Comparison of ENCODE assay signal across 18 mouse cellular contexts in genomic region chr6:97856502-97856901, GRCm38 (mm10). TPM values are rescaled to one million over a fixed set of nuclear protein-coding genes. Genes with fewer than 3 reads are reported as not detected.
DNase-seq lines count a peak whose midpoint lies in the region; ATAC-seq and TF ChIP-seq lines count a peak whose summit lies in the region.
"Had no signal": no experiment of that assay in that cellular context is flagged by ENCODE, and none has a peak within 500 bp of the region (broad histone marks: within the 10 kb centered on the region; RNA-seq: fewer than 3 reads in every experiment).

No protein-coding gene starts in this region.

- peaks cover 9% of the 10 kb centered on the region for H3K4me1 ChIP-seq in heart, adult 2 months (ENCODE audit: control insufficient read depth, insufficient read depth, low read length)
- H3K4me1 ChIP-seq in brown adipose tissue, adult 24 weeks (ENCODE audit: control insufficient read depth, insufficient read depth, insufficient read length, low read length): peaks cover 7% of the 10 kb centered on the region; the same call in 1 of the 2 replicates
- H3K4me1 ChIP-seq: embryonic facial prominence, embryonic 10.5 days; intestine, embryonic 15.5 days; limb, embryonic 12.5 days; liver, embryonic 12.5 days had no signal

- peaks cover 6% of the 10 kb centered on the region for H3K36me3 ChIP-seq in heart, adult 2 months (ENCODE audit: control insufficient read depth, insufficient read depth, low read length)
- H3K36me3 ChIP-seq: embryonic facial prominence, embryonic 10.5 days; intestine, embryonic 15.5 days; limb, embryonic 12.5 days; liver, embryonic 12.5 days had no signal

- no peak for DNase-seq in heart, adult 2 months
- no peak for DNase-seq in heart, postnatal 36 days
- DNase-seq in layer of hippocampus, adult 2 months (ENCODE audit: low spot score in 2 of 2): no peak
- DNase-seq in layer of hippocampus, postnatal 25 days (ENCODE audit: extremely low spot score in 1 of 2, low spot score in 1 of 2): no peak
- no peak for DNase-seq in thymus, postnatal 4 days
- DNase-seq: cerebellum, adult 11-12 months; kidney, postnatal 36 days; lung, embryonic 14.5 days; retina, postnatal 1 day; right cerebral cortex, postnatal 4 days had no signal

- H3K27me3 ChIP-seq in heart, adult 2 months (ENCODE audit: control insufficient read depth, insufficient read depth, low read length): no peaks in the 10 kb centered on the region
- H3K27me3 ChIP-seq: intestine, embryonic 15.5 days; limb, embryonic 12.5 days; liver, embryonic 12.5 days had no signal

- intact Hi-C loops in heart, adult 2 months (cut with DNase I): loop anchor here (2.0 to 5.0 kb wide), 4 partner anchors 20 to 146 kb away; no protein-coding TSS in a partner anchor
- intact Hi-C loops in heart, postnatal 36 days (cut with DNase I): loop anchor here (5.0 kb wide), 2 partner anchors 94 to 146 kb away; no protein-coding TSS in a partner anchor

- WGBS in heart, adult 2 months: 58% methylated on average over 8 of the region's 8 CpGs

- H3K4me3 ChIP-seq in heart, adult 2 months: no peak overlapping the region
- H3K4me3 ChIP-seq in layer of hippocampus, adult 2 months: no peak overlapping the region
- H3K4me3 ChIP-seq in brown adipose tissue, adult 24 weeks (ENCODE audit: insufficient read depth, low read depth, low read length): no peak overlapping the region
- H3K4me3 ChIP-seq: embryonic facial prominence, embryonic 10.5 days; intestine, embryonic 15.5 days; limb, embryonic 12.5 days; liver, embryonic 12.5 days had no signal

- peak overlapping the region; percentile 83 for H3K27ac ChIP-seq in heart, adult 2 months
- H3K27ac ChIP-seq in layer of hippocampus, adult 2 months: peak overlapping the region; percentile 79
- H3K27ac ChIP-seq in brown adipose tissue, adult 24 weeks (replicated peaks; ENCODE audit: low read depth, low read length): peak overlapping the region; percentile 55; the same call in 1 of the 2 replicates
- H3K27ac ChIP-seq: embryonic facial prominence, embryonic 10.5 days; hindbrain, embryonic 14.5 days; intestine, embryonic 15.5 days; limb, embryonic 12.5 days; liver, embryonic 12.5 days had no signal

- TF ChIP-seq EP300 in heart, adult 2 months (IDR thresholded peaks at IDR 0.05; ENCODE audit: insufficient read depth, low read depth, low read length): no peak

- no peak overlapping the region for H3K9ac ChIP-seq in heart, adult 2 months (ENCODE audit: low read depth, low read length)
- H3K9ac ChIP-seq: hindbrain, embryonic 14.5 days; intestine, embryonic 15.5 days; limb, embryonic 12.5 days; liver, embryonic 12.5 days; lung, embryonic 14.5 days had no signal

- peak; percentile 50; the same call in 1 of the 2 replicates for ATAC-seq in monocyte, adult 5-6 weeks (replicated peaks; ENCODE audit: insufficient number of reproducible peaks, low FRiP score, low TSS enrichment, poor library complexity, severe bottlenecking)
- no peak for ATAC-seq in frontal cortex, adult (ENCODE audit: low TSS enrichment)
- ATAC-seq: intestine, embryonic 15.5 days; liver, embryonic 12.5 days had no signal

- H3K79me2 ChIP-seq in heart, adult 2 months (replicated peaks; ENCODE audit: control insufficient read depth, insufficient read depth, low read length): no peaks in the 10 kb centered on the region

- 0 out of 2 replicates have a peak, but pooled peaks have one; percentile 5 for TF ChIP-seq CTCF in heart, adult 2 months (IDR thresholded peaks at IDR 0.05)
- TF ChIP-seq CTCF in layer of hippocampus, adult 2 months (conservative IDR thresholded peaks at IDR 0.05): no peak; the same call in 1 of the 2 replicates

- no peak for TF ChIP-seq POLR2A in heart, adult 2 months (IDR thresholded peaks at IDR 0.05; ENCODE audit: insufficient read depth, low read depth, low read length)

RNA-seq across cellular contexts. Expression of gene Mitf, which starts 49.6 kb away (rescaled TPM):
- total RNA-seq in heart, adult 2 months (2021): 10 to 100 TPM; 50.6 to 68.3 TPM
- 23.4 and 36.3 TPM in 2 replicates for polyA plus RNA-seq in heart, adult 2 months (2012; rRNA removed)
- total RNA-seq in heart, postnatal 36 days (2021): 10 to 100 TPM; 52.0 to 60.2 TPM
- 1 to 10 TPM; 7.2 to 7.9 TPM for total RNA-seq in layer of hippocampus, adult 2 months (2021)
- total RNA-seq in layer of hippocampus, postnatal 25 days (2021): 1 to 10 TPM; 6.5 to 6.9 TPM
- polyA plus RNA-seq in brown adipose tissue, adult 24 weeks (2012; ENCODE audit: insufficient read depth, insufficient read length, missing spikeins): 2.9 and 3.0 TPM in 2 replicates
- 1.9 to 6.8 TPM (median 2.4 TPM) in 3 replicates for total RNA-seq in monocyte, adult 5-6 weeks (2017)
